Mouse (Mus musculus) 3T3-L1 (cell line): ENCODE data around the gene Grm2.

Experiments used
- DNase-seq: peaks from one replicate; pipeline ENCODE4 v3.0.0-alpha.2; 2015; ENCODE audit warnings: low read depth, low spot score

Grm2 gene

GRCm38 (mm10) chr9:106655884-106656720 is at the start of gene Grm2:
Gene Grm2, minus strand, starts transcription at chr9:106656082.
- no peak for DNase-seq

- no peak for DNase-seq
Observed at GRCm38 (mm10) chr9:106692973-106693481, 37.1 kb upstream of the Grm2 start.

GRCm38 (mm10) chr9:106688834-106689233 is 33.0 kb upstream of the Grm2 start:
- no peak for DNase-seq

- DNase-seq: peak; percentile 87
Observed at GRCm38 (mm10) chr9:106686983-106687650, 31.2 kb upstream of the Grm2 start.

GRCm38 (mm10) chr9:106685249-106686101 is 29.6 kb upstream of the Grm2 start, which contains the start of gene Tex264:
Gene Tex264, minus strand, starts transcription at chr9:106685927.
- DNase-seq: peak; percentile 77

GRCm38 (mm10) chr9:106684918-106685248 is 29.0 kb upstream of the Grm2 start:
- peak; percentile 45 for DNase-seq

- no peak for DNase-seq
Observed at GRCm38 (mm10) chr9:106684093-106684872, 28.4 kb upstream of the Grm2 start.

GRCm38 (mm10) chr9:106681026-106681425 is 25.1 kb upstream of the Grm2 start:
- peak; percentile 86 for DNase-seq

GRCm38 (mm10) chr9:106678242-106678641 is 22.4 kb upstream of the Grm2 start:
- DNase-seq: peak; percentile 75

- DNase-seq: no peak
Observed at GRCm38 (mm10) chr9:106677702-106678101, 21.8 kb upstream of the Grm2 start.

GRCm38 (mm10) chr9:106676571-106676970 is 20.7 kb upstream of the Grm2 start:
- DNase-seq: no peak

- DNase-seq: no peak
Observed at GRCm38 (mm10) chr9:106675965-106676364, 20.1 kb upstream of the Grm2 start.

- peak; percentile 89 for DNase-seq
Observed at GRCm38 (mm10) chr9:106675480-106675879, 19.6 kb upstream of the Grm2 start.

GRCm38 (mm10) chr9:106673860-106674259 is 18.0 kb upstream of the Grm2 start:
- DNase-seq: no peak

GRCm38 (mm10) chr9:106664856-106665255 is 9.0 kb upstream of the Grm2 start:
- no peak for DNase-seq

- DNase-seq: no peak
Observed at GRCm38 (mm10) chr9:106664433-106664832, 8.6 kb upstream of the Grm2 start.

- no peak for DNase-seq
Observed at GRCm38 (mm10) chr9:106663200-106663599, 7.3 kb upstream of the Grm2 start.

GRCm38 (mm10) chr9:106659935-106660334 is 4.1 kb upstream of the Grm2 start:
- DNase-seq: no peak

- no peak for DNase-seq
Observed at GRCm38 (mm10) chr9:106659441-106659840, 3.6 kb upstream of the Grm2 start.

GRCm38 (mm10) chr9:106657592-106657991 is 1.7 kb upstream of the Grm2 start:
- DNase-seq: no peak

GRCm38 (mm10) chr9:106656820-106657219 is 938 bp upstream of the Grm2 start:
- DNase-seq: no peak
